Mouse (Mus musculus) cerebellum, adult (tissue): ENCODE measurements around the gene Gm21256.
"Not testable (repeated sequence)": the region's sequence is repeated elsewhere in the genome, so short reads cannot be mapped to it uniquely, and the experiment has no call there.

Experiments
- ATAC-seq: cut with Nextera tagmentation; 2 replicates; pipeline ENCODE4 v1.9.2; 2017; ENCODE audit warnings: mild to moderate bottlenecking, moderate library complexity, mixed read lengths; ENCODE audit not compliant: insufficient number of reproducible peaks, low FRiP score, low TSS enrichment

Gm21256 gene

DNA sequence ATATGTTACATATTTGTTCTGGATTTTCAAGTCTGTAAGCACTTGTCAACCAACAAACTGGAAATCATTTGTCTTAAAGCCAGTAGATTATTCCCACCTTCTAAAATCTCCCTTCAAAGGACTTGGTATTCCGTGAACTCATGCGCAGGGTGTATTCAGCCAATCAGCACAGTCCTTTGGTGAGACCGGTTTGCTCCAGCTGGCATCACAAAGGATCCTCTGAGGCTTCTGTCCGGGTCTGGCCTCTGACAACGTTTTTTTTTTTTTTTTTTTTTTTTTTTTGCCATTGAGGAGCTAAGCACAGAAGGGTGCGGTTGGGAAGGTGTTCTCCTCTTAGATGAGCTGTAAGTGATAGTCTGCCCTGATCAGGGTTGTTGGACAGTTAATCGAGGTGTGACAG lies at the start of gene Gm21256:
Gene Gm21256 (plus strand): TSS at position 301 of the 400 bp plus-strand sequence.
- not testable (repeated sequence) for ATAC-seq
